In the genomic region with DNA sequence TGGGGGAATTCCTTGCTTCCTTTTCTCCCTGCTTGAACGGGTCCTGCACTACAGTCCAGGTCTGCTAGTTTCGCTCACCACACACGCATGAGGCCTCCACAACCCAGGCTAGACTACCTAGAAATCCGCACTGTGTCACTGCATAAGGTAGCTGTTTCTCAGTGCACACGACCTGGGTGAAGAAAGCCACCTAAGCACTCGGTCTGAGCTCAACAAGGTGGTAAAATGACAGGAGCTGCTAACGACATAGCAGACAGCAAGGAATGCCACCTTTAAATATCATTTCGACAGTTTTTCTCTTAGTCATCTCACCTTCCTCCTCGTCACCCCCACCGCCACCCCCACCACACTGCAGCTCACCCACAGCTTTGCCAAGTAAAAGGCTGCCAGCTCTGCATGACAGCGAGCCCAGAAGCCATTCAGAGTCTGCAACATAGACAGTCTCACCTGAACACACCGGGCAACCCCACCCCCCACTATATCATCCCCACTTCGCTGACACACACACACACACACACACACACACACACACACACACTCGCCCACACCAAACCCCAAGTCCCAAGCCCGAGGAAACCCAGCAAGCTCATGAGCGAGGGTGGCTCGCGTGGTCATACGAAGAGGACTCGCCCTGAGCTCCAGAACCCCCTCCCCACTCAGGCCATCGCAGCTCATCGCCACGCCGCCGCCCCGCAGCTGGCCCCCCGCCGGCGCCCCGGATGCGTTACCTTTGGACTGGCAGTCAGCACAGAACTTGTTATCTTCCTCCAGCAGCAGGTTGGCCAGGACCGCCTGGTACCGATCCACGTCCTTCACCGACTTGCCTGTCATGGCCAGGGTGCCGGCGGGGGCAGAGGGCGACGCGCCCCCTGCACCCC, we compare ENCODE assay signal across 8 mouse cellular contexts. TPM values are rescaled to one million over a fixed set of nuclear protein-coding genes. Genes with fewer than 3 reads are reported as not detected.
DNase-seq lines count a peak whose midpoint lies in the region; ATAC-seq and TF ChIP-seq lines count a peak whose summit lies in the region.

No protein-coding gene starts in this region.

- peak overlapping the region; percentile 66 for H3K4me3 ChIP-seq in embryonic facial prominence, embryonic 14.5 days (ENCODE audit: low read depth, low read length)
- H3K4me3 ChIP-seq in hindbrain, embryonic 10.5 days, result peak overlapping the region; percentile 100
- peak overlapping the region; percentile 91 for H3K4me3 ChIP-seq in limb, embryonic 10.5 days
- H3K4me3 ChIP-seq in midbrain, embryonic 14.5 days (replicated peaks; ENCODE audit: low read depth, low read length), result peak overlapping the region; percentile 90
- peak overlapping the region; percentile 96 for H3K4me3 ChIP-seq in stomach, postnatal 0 days (ENCODE audit: low read depth, low read length)

- peak; percentile 0; the same call in 1 of the 2 replicates for ATAC-seq in embryonic facial prominence, embryonic 14.5 days (ENCODE audit: low read depth)
- peak; percentile 41 for ATAC-seq in midbrain, embryonic 14.5 days (ENCODE audit: low FRiP score, low TSS enrichment)
- ATAC-seq in stomach, postnatal 0 days (ENCODE audit: low FRiP score, low TSS enrichment), result peak; percentile 2; the same call in 1 of the 2 replicates

- H3K27ac ChIP-seq in embryonic facial prominence, embryonic 14.5 days (replicated peaks; ENCODE audit: low read depth, low read length), result no peak overlapping the region
- H3K27ac ChIP-seq in hindbrain, embryonic 10.5 days, result peak overlapping the region; percentile 94
- peak overlapping the region; percentile 93 for H3K27ac ChIP-seq in limb, embryonic 10.5 days
- H3K27ac ChIP-seq in midbrain, embryonic 14.5 days (replicated peaks; ENCODE audit: low read depth, low read length), result peak overlapping the region; percentile 81
- peak overlapping the region; percentile 85 for H3K27ac ChIP-seq in stomach, postnatal 0 days (replicated peaks)

- H3K4me1 ChIP-seq in embryonic facial prominence, embryonic 14.5 days (ENCODE audit: control insufficient read depth, insufficient read depth, low read length), result peaks cover 11% of the 10 kb centered on the region
- H3K4me1 ChIP-seq in hindbrain, embryonic 10.5 days (replicated peaks), result peaks cover 28% of the 10 kb centered on the region
- peaks cover 19% of the 10 kb centered on the region for H3K4me1 ChIP-seq in limb, embryonic 10.5 days
- H3K4me1 ChIP-seq in midbrain, embryonic 14.5 days (ENCODE audit: control insufficient read depth, insufficient read depth, low read length), result peaks cover 18% of the 10 kb centered on the region
- H3K4me1 ChIP-seq in stomach, postnatal 0 days (replicated peaks; ENCODE audit: control insufficient read depth, insufficient read depth), result no peaks in the 10 kb centered on the region

- TF ChIP-seq EP300 in stomach, postnatal 0 days (optimal IDR thresholded peaks at IDR 0.05), result no peak

- H3K36me3 ChIP-seq in embryonic facial prominence, embryonic 14.5 days (ENCODE audit: control insufficient read depth, insufficient read depth, low read length), result no peaks in the 10 kb centered on the region
- no peaks in the 10 kb centered on the region for H3K36me3 ChIP-seq in hindbrain, embryonic 10.5 days
- no peaks in the 10 kb centered on the region for H3K36me3 ChIP-seq in limb, embryonic 10.5 days
- H3K36me3 ChIP-seq in midbrain, embryonic 14.5 days (ENCODE audit: control insufficient read depth, insufficient read depth, low read length), result no peaks in the 10 kb centered on the region
- no peaks in the 10 kb centered on the region for H3K36me3 ChIP-seq in stomach, postnatal 0 days (ENCODE audit: control insufficient read depth, insufficient read depth, low read length)

- peak overlapping the region; percentile 82 for H3K9ac ChIP-seq in embryonic facial prominence, embryonic 14.5 days (ENCODE audit: low read depth, low read length)
- peak overlapping the region; percentile 84 for H3K9ac ChIP-seq in midbrain, embryonic 14.5 days (replicated peaks; ENCODE audit: low read length)
- H3K9ac ChIP-seq in stomach, postnatal 0 days (ENCODE audit: low read length), result peak overlapping the region; percentile 91

- peak overlapping the region; percentile 72 for H3K4me2 ChIP-seq in embryonic facial prominence, embryonic 14.5 days (ENCODE audit: low read depth, low read length)
- H3K4me2 ChIP-seq in midbrain, embryonic 14.5 days (ENCODE audit: low read length), result peak overlapping the region; percentile 79
- peak overlapping the region; percentile 95 for H3K4me2 ChIP-seq in stomach, postnatal 0 days (replicated peaks; ENCODE audit: low read depth)

- WGBS in embryonic facial prominence, embryonic 14.5 days, result 10% methylated on average over 18 of the region's 40 CpGs
- 9% methylated on average over 40 of the region's 40 CpGs for WGBS in hindbrain, embryonic 10.5 days
- 9% methylated on average over 40 of the region's 40 CpGs for WGBS in limb, embryonic 10.5 days
- WGBS in midbrain, embryonic 14.5 days, result 5% methylated on average over 40 of the region's 40 CpGs
- 6% methylated on average over 38 of the region's 40 CpGs for WGBS in stomach, postnatal 0 days

- DNase-seq in embryo, embryonic 10 days (ENCODE audit: low spot score), result peak; percentile 21
- DNase-seq in embryo, embryonic 9.5 days (ENCODE audit: extremely low spot score), result no peak
- DNase-seq in adipocyte (ENCODE audit: low spot score), result peak; percentile 21
- DNase-seq in embryonic facial prominence, embryonic 14.5 days (ENCODE audit: low spot score), result no peak
- DNase-seq in hindbrain, embryonic 10.5 days (ENCODE audit: low spot score), result no peak
- peak; percentile 35 for DNase-seq in limb, embryonic 10.5 days (ENCODE audit: low spot score)
- DNase-seq in midbrain, embryonic 14.5 days, result peak; percentile 33
- peak; percentile 28 for DNase-seq in stomach, postnatal 0 days (ENCODE audit: low spot score)

- no peak for TF ChIP-seq CTCF in stomach, postnatal 0 days (IDR thresholded peaks at IDR 0.05; ENCODE audit: low read depth)

- no peaks in the 10 kb centered on the region for H3K9me3 ChIP-seq in embryonic facial prominence, embryonic 14.5 days (ENCODE audit: control insufficient read depth, low read length)
- no peaks in the 10 kb centered on the region for H3K9me3 ChIP-seq in hindbrain, embryonic 10.5 days
- H3K9me3 ChIP-seq in limb, embryonic 10.5 days (replicated peaks), result no peaks in the 10 kb centered on the region
- H3K9me3 ChIP-seq in midbrain, embryonic 14.5 days (ENCODE audit: control insufficient read depth, low read length), result no peaks in the 10 kb centered on the region
- H3K9me3 ChIP-seq in stomach, postnatal 0 days (ENCODE audit: control insufficient read depth, low read length), result no peaks in the 10 kb centered on the region

- H3K27me3 ChIP-seq in embryonic facial prominence, embryonic 14.5 days (replicated peaks; ENCODE audit: control insufficient read depth, insufficient read depth, low read length), result no peaks in the 10 kb centered on the region
- no peaks in the 10 kb centered on the region for H3K27me3 ChIP-seq in hindbrain, embryonic 10.5 days (ENCODE audit: insufficient read depth, poor library complexity, severe bottlenecking)
- no peaks in the 10 kb centered on the region for H3K27me3 ChIP-seq in limb, embryonic 10.5 days (ENCODE audit: low read depth, poor library complexity, severe bottlenecking)
- no peaks in the 10 kb centered on the region for H3K27me3 ChIP-seq in midbrain, embryonic 14.5 days (ENCODE audit: control insufficient read depth, insufficient read depth, low read length)
- H3K27me3 ChIP-seq in stomach, postnatal 0 days (ENCODE audit: control insufficient read depth, insufficient read depth, low read length), result no peaks in the 10 kb centered on the region

RNA-seq across cellular contexts. Expression of a gene that starts 0.8 kb away (rescaled TPM):
- polyA plus RNA-seq in embryonic facial prominence, embryonic 14.5 days (2014; fragmentation: Nextera tagmentation; extraction: Ambion mirVana), result 18.4 and 19.2 TPM in 2 replicates
- 15.2 and 19.2 TPM in 2 replicates for polyA plus RNA-seq in hindbrain, embryonic 10.5 days (2016; fragmentation: Nextera tagmentation; extraction: Ambion mirVana)
- polyA plus RNA-seq in limb, embryonic 10.5 days (2016; fragmentation: Nextera tagmentation; extraction: Ambion mirVana), result 14.2 and 14.3 TPM in 2 replicates
- polyA plus RNA-seq in midbrain, embryonic 14.5 days (2014; fragmentation: Nextera tagmentation; extraction: Ambion mirVana), result 47.5 and 52.0 TPM in 2 replicates
- 16.1 and 17.3 TPM in 2 replicates for polyA plus RNA-seq in stomach, postnatal 0 days (2015; fragmentation: Nextera tagmentation; extraction: Ambion mirVana)

RNA-seq across cellular contexts. Expression of a gene that starts 22.9 kb away (rescaled TPM):
- 46.4 and 71.1 TPM in 2 replicates for polyA plus RNA-seq in embryonic facial prominence, embryonic 14.5 days (2014; fragmentation: Nextera tagmentation; extraction: Ambion mirVana)
- 6.4 and 6.5 TPM in 2 replicates for polyA plus RNA-seq in hindbrain, embryonic 10.5 days (2016; fragmentation: Nextera tagmentation; extraction: Ambion mirVana)
- polyA plus RNA-seq in limb, embryonic 10.5 days (2016; fragmentation: Nextera tagmentation; extraction: Ambion mirVana), result 1.1 and 9.1 TPM in 2 replicates
- 8.3 and 10.9 TPM in 2 replicates for polyA plus RNA-seq in midbrain, embryonic 14.5 days (2014; fragmentation: Nextera tagmentation; extraction: Ambion mirVana)
- 5.7 and 7.6 TPM in 2 replicates for polyA plus RNA-seq in stomach, postnatal 0 days (2015; fragmentation: Nextera tagmentation; extraction: Ambion mirVana)

Comparison
In these comparisons a context has a peak if more than half of its experiments do, and no peak if none do; other contexts are left out.
1. DNase-seq: peak in embryo, embryonic 10 days (single experiment), adipocyte (single experiment), limb, embryonic 10.5 days (single experiment), midbrain, embryonic 14.5 days (single experiment) and stomach, postnatal 0 days (single experiment); none in embryo, embryonic 9.5 days (single experiment), embryonic facial prominence, embryonic 14.5 days (single experiment) and hindbrain, embryonic 10.5 days (single experiment).
2. Peak in every context shown above with its lines, with median percentiles within 50 percentile points of each other: ATAC-seq, H3K4me2 ChIP-seq, H3K4me3 ChIP-seq and H3K9ac ChIP-seq.